Comparison of ENCODE assay signal across 29 mouse cellular contexts in genomic region chr10:45686191-45686590, GRCm38 (mm10).
DNase-seq lines count a peak whose midpoint lies in the region; ATAC-seq lines count a peak whose summit lies in the region.
"Had no signal": no experiment of that assay in that cellular context is flagged by ENCODE, and none has a peak within 500 bp of the region (broad histone marks: within the 10 kb centered on the region; RNA-seq: fewer than 3 reads in every experiment).

No protein-coding gene starts in this region.

- no peaks in the 10 kb centered on the region for H3K36me3 ChIP-seq in neural tube, embryonic 14.5 days (ENCODE audit: control insufficient read depth, insufficient read depth, low read length)

- 70% methylated on average over 1 of the region's 1 CpGs for WGBS in neural tube, embryonic 14.5 days

- no peaks in the 10 kb centered on the region for H3K4me1 ChIP-seq in neural tube, embryonic 14.5 days (ENCODE audit: control insufficient read depth, insufficient read depth, low read length)
- H3K4me1 ChIP-seq: embryonic facial prominence, embryonic 10.5 days; embryonic facial prominence, embryonic 15.5 days; heart, embryonic 13.5 days; kidney, embryonic 15.5 days; midbrain, embryonic 13.5 days had no signal

- H3K27me3 ChIP-seq in neural tube, embryonic 14.5 days (ENCODE audit: control insufficient read depth, insufficient read depth, low read length): no peaks in the 10 kb centered on the region
- H3K27me3 ChIP-seq: embryonic facial prominence, embryonic 15.5 days; heart, embryonic 13.5 days; kidney, embryonic 15.5 days; limb, embryonic 13.5 days; midbrain, embryonic 13.5 days; Patski had no signal

- DNase-seq in cerebellum, adult 18-20 months: no peak
- DNase-seq in gastrocnemius, adult 18-20 months (ENCODE audit: low spot score): peak; percentile 56
- no peak for DNase-seq in gastrocnemius, adult 8-10 months (ENCODE audit: low spot score in 2 of 2)
- DNase-seq in neural tube, embryonic 10.5 days (ENCODE audit: extremely low spot score, low spot score): no peak
- no peak for DNase-seq in adrenal gland, postnatal 14 days
- DNase-seq in right cerebral cortex, postnatal 4 days: no peak
- DNase-seq: adrenal gland, postnatal 36 days; cerebellum, adult 9-10 months; cerebellum, postnatal 36 days; heart, postnatal 10 days; kidney, adult 18-20 months; kidney, postnatal 25 days; liver, postnatal 0 days; lung, postnatal 36 days; right cerebral cortex, adult 18-20 months; thymus, adult 2 months; thymus, postnatal 36 days had no signal

- H3K27ac ChIP-seq in neural tube, embryonic 14.5 days (ENCODE audit: low read depth, low read length): no peak overlapping the region
- H3K27ac ChIP-seq: embryonic facial prominence, embryonic 10.5 days; embryonic facial prominence, embryonic 15.5 days; heart, embryonic 13.5 days; kidney, embryonic 15.5 days; limb, embryonic 13.5 days; midbrain, embryonic 13.5 days had no signal

- no peak overlapping the region for H3K9ac ChIP-seq in neural tube, embryonic 14.5 days (replicated peaks; ENCODE audit: low read depth, low read length)
- H3K9ac ChIP-seq: embryonic facial prominence, embryonic 15.5 days; heart, embryonic 13.5 days; kidney, embryonic 15.5 days; limb, embryonic 13.5 days; liver, postnatal 0 days; midbrain, embryonic 13.5 days had no signal

- no peaks in the 10 kb centered on the region for H3K9me3 ChIP-seq in neural tube, embryonic 14.5 days (ENCODE audit: control insufficient read depth, low read length)
- H3K9me3 ChIP-seq: embryonic facial prominence, embryonic 10.5 days; embryonic facial prominence, embryonic 15.5 days; heart, embryonic 13.5 days; kidney, embryonic 15.5 days; limb, embryonic 13.5 days; midbrain, embryonic 13.5 days had no signal

- H3K4me2 ChIP-seq in neural tube, embryonic 14.5 days (ENCODE audit: low read depth, low read length): no peak overlapping the region
- H3K4me2 ChIP-seq: embryonic facial prominence, embryonic 15.5 days; heart, embryonic 13.5 days; kidney, embryonic 15.5 days; limb, embryonic 13.5 days; liver, embryonic 11.5 days; midbrain, embryonic 13.5 days had no signal

- ATAC-seq in cerebellum, adult (ENCODE audit: insufficient number of reproducible peaks, low FRiP score, low TSS enrichment): peak; percentile 58; the same call in 1 of the 2 replicates
- 0 out of 2 replicates have a peak, but pooled peaks have one; percentile 31 for ATAC-seq in neural tube, embryonic 14.5 days (ENCODE audit: low read depth)
- ATAC-seq: forebrain, embryonic 14.5 days; hindbrain, embryonic 16.5 days; liver, postnatal 0 days; midbrain, embryonic 13.5 days; Patski had no signal

- H3K4me3 ChIP-seq in neural tube, embryonic 14.5 days (ENCODE audit: low read depth, low read length): no peak overlapping the region
- H3K4me3 ChIP-seq: embryonic facial prominence, embryonic 10.5 days; embryonic facial prominence, embryonic 15.5 days; heart, embryonic 13.5 days; kidney, embryonic 15.5 days; limb, embryonic 13.5 days; midbrain, embryonic 13.5 days had no signal
